In the genomic region with DNA sequence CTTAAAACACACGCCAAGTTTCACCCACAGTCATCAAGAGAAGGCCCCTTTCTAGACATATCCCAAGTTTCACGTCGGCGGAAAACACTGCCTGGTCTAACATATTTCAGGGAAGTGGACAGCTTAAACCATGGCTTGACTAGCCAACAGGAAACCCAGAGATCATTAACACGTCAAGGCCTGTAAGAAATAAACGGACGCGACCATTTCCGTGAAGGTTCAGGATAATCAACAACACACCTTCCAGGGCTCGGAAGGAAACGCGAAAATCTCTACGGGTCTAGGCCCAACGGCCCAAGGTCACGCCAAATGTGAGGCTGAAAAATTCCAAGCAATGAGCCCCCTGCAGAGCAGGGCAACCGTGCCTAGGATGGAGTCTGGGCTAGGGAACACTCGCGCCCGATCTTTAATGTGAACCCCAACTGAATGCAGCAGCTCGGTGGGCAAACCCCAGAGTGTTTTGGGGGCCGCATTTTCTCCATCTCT, we compare ENCODE assay signal across 8 mouse cellular contexts. TPM values are rescaled to one million over a fixed set of nuclear protein-coding genes. Genes with fewer than 3 reads are reported as not detected.
DNase-seq lines count a peak whose midpoint lies in the region; ATAC-seq lines count a peak whose summit lies in the region.

No protein-coding gene starts in this region.

- H3K9ac ChIP-seq in forebrain, embryonic 12.5 days = peak overlapping the region; percentile 96

- peaks cover 18% of the 10 kb centered on the region for H3K4me1 ChIP-seq in forebrain, embryonic 12.5 days
- H3K4me1 ChIP-seq in hindbrain, embryonic 10.5 days (replicated peaks) = peaks cover 28% of the 10 kb centered on the region

- DNase-seq in layer of hippocampus, adult 11-12 months (ENCODE audit: low spot score) = peak; percentile 32
- DNase-seq in layer of hippocampus, postnatal 36 days = no peak
- peak; percentile 53 for DNase-seq in c-Kit-positive CD71-positive TER-119-positive erythroid progenitor cells, embryonic 14.5 days (ENCODE audit: low spot score)
- DNase-seq in hindbrain, embryonic 10.5 days (ENCODE audit: low spot score) = peak; percentile 62
- peak; percentile 27 to 61 for DNase-seq in left cerebral cortex, postnatal 10 days (ENCODE audit: extremely low spot score in 1 of 2, low spot score in 2 of 2)
- DNase-seq in mesoderm, embryonic 11.5 days (ENCODE audit: low read depth, low spot score) = peak; percentile 65
- peak; percentile 34 for DNase-seq in splenic B cell, adult 2 months (ENCODE audit: low read depth, low spot score)

- H3K27me3 ChIP-seq in forebrain, embryonic 12.5 days = no peaks in the 10 kb centered on the region
- H3K27me3 ChIP-seq in hindbrain, embryonic 10.5 days (ENCODE audit: insufficient read depth, poor library complexity, severe bottlenecking) = no peaks in the 10 kb centered on the region
- H3K27me3 ChIP-seq in splenic B cell, adult 2 months (ENCODE audit: control insufficient read depth, insufficient read depth, low read length, poor library complexity, severe bottlenecking) = no peaks in the 10 kb centered on the region

- H3K36me3 ChIP-seq in forebrain, embryonic 12.5 days (replicated peaks) = no peaks in the 10 kb centered on the region; the same call in 1 of the 2 replicates
- peaks cover 9% of the 10 kb centered on the region for H3K36me3 ChIP-seq in hindbrain, embryonic 10.5 days
- no peaks in the 10 kb centered on the region for H3K36me3 ChIP-seq in splenic B cell, adult 2 months (ENCODE audit: control insufficient read depth, insufficient read depth, low read length, poor library complexity, severe bottlenecking)

- WGBS in forebrain, embryonic 12.5 days = under 1% methylated on average over 21 of the region's 21 CpGs
- WGBS in hindbrain, embryonic 10.5 days = under 1% methylated on average over 21 of the region's 21 CpGs

- H3K27ac ChIP-seq in forebrain, embryonic 12.5 days = peak overlapping the region; percentile 100
- H3K27ac ChIP-seq in hindbrain, embryonic 10.5 days = peak overlapping the region; percentile 98

- peak overlapping the region; percentile 82 for H3K4me3 ChIP-seq in forebrain, embryonic 12.5 days (replicated peaks)
- peak overlapping the region; percentile 92 for H3K4me3 ChIP-seq in hindbrain, embryonic 10.5 days

- ATAC-seq in forebrain, embryonic 12.5 days (ENCODE audit: low FRiP score) = peak; percentile 7; the same call in 1 of the 2 replicates

- intact Hi-C loops in left cerebral cortex, postnatal 10 days (cut with DNase I) = no loop called here

- no peaks in the 10 kb centered on the region for H3K9me3 ChIP-seq in forebrain, embryonic 12.5 days
- H3K9me3 ChIP-seq in hindbrain, embryonic 10.5 days = no peaks in the 10 kb centered on the region

- H3K4me2 ChIP-seq in forebrain, embryonic 12.5 days = peak overlapping the region; percentile 72

RNA-seq across cellular contexts. Expression of a gene that starts 0.6 kb away (rescaled TPM):
- 10 to 100 TPM; 68.5 to 71.8 TPM for total RNA-seq in layer of hippocampus, postnatal 36 days (2021)
- polyA plus RNA-seq in forebrain, embryonic 12.5 days (2016; fragmentation: Nextera tagmentation; extraction: Ambion mirVana) = 29.1 and 31.0 TPM in 2 replicates
- polyA plus RNA-seq in hindbrain, embryonic 10.5 days (2016; fragmentation: Nextera tagmentation; extraction: Ambion mirVana) = 19.8 and 20.1 TPM in 2 replicates
- total RNA-seq in left cerebral cortex, postnatal 10 days (2021) = 10 to 100 TPM; 56.3 to 62.3 TPM

RNA-seq across cellular contexts. Expression of a gene that starts 37.6 kb away (rescaled TPM):
- total RNA-seq in layer of hippocampus, postnatal 36 days (2021) = 10 to 100 TPM; 29.9 to 38.4 TPM
- 59.1 and 69.5 TPM in 2 replicates for polyA plus RNA-seq in forebrain, embryonic 12.5 days (2016; fragmentation: Nextera tagmentation; extraction: Ambion mirVana)
- 51.5 and 66.9 TPM in 2 replicates for polyA plus RNA-seq in hindbrain, embryonic 10.5 days (2016; fragmentation: Nextera tagmentation; extraction: Ambion mirVana)
- 10 to 100 TPM; 24.4 to 27.8 TPM for total RNA-seq in left cerebral cortex, postnatal 10 days (2021)

RNA-seq across cellular contexts. Expression of a gene that starts 53.2 kb away (rescaled TPM):
- 100 to 1,000 TPM; 159 to 165 TPM for total RNA-seq in layer of hippocampus, postnatal 36 days (2021)
- polyA plus RNA-seq in forebrain, embryonic 12.5 days (2016; fragmentation: Nextera tagmentation; extraction: Ambion mirVana) = 328 and 348 TPM in 2 replicates
- 379 and 403 TPM in 2 replicates for polyA plus RNA-seq in hindbrain, embryonic 10.5 days (2016; fragmentation: Nextera tagmentation; extraction: Ambion mirVana)
- total RNA-seq in left cerebral cortex, postnatal 10 days (2021) = 100 to 1,000 TPM; 120 to 127 TPM

RNA-seq across cellular contexts. Expression of a gene that starts 58.1 kb away (rescaled TPM):
- total RNA-seq in layer of hippocampus, postnatal 36 days (2021) = 10 to 100 TPM; 39.4 to 51.2 TPM
- 50.1 and 53.3 TPM in 2 replicates for polyA plus RNA-seq in forebrain, embryonic 12.5 days (2016; fragmentation: Nextera tagmentation; extraction: Ambion mirVana)
- 58.8 and 69.9 TPM in 2 replicates for polyA plus RNA-seq in hindbrain, embryonic 10.5 days (2016; fragmentation: Nextera tagmentation; extraction: Ambion mirVana)
- total RNA-seq in left cerebral cortex, postnatal 10 days (2021) = 10 to 100 TPM; 38.0 to 38.7 TPM

Comparison
In these comparisons a context has a peak if more than half of its experiments do, and no peak if none do; other contexts are left out.
1. DNase-seq: peak in layer of hippocampus, adult 11-12 months (single experiment), c-Kit-positive CD71-positive TER-119-positive erythroid progenitor cells, embryonic 14.5 days (single experiment), hindbrain, embryonic 10.5 days (single experiment), left cerebral cortex, postnatal 10 days (2 of 2), mesoderm, embryonic 11.5 days (single experiment) and splenic B cell, adult 2 months (single experiment); none in layer of hippocampus, postnatal 36 days (0 of 2).